Mouse (Mus musculus): ENCODE data around the gene Bcl11b. TPM values are rescaled to one million over a fixed set of nuclear protein-coding genes. Genes with fewer than 3 reads are reported as not detected.

Gene Bcl11b
- polyA plus RNA-seq, 1 experiment = 0.70 TPM

DNA sequence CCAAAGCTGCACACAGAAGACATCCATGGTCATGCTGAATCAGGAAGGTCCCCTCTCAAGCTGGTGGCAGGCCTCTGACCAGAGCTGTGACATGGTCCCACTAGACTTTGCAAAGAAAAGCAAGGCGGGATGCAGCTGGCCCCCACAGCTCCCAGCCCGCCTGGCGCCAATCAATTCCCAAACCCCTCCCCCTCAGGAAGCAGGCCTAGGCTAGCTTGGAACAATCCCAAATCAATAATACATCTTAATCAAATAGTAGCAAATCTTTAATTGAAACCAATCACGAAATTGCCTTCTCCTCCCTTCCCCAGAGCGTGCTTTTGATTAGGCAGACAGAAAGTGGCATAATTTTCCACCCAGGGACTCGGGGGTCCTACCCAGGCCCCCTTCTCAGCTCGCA lies 113.1 kb downstream of the Bcl11b start:
- DNase-seq (ENCODE audit: low read depth) = no peak

DNA sequence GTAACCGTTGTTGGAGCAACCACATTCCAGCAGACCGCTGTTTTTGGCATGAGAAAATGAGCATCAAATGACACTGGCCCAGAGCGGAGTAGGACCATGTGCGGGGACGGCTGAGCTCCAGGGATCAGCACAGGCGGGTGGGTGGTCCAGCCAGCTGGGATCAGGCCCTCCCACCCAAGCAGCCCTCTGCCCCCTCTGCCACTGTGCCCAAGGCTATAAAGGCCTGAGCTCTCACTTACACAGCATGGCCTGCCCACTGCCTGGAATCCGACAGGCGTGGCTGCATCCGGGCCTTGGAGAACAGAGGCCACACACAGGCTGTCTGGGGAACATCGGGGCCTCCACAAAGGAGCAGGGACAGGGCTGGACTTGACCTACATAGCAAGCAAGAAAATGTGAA lies 113.6 kb downstream of the Bcl11b start:
- DNase-seq (ENCODE audit: low read depth) = no peak

DNA sequence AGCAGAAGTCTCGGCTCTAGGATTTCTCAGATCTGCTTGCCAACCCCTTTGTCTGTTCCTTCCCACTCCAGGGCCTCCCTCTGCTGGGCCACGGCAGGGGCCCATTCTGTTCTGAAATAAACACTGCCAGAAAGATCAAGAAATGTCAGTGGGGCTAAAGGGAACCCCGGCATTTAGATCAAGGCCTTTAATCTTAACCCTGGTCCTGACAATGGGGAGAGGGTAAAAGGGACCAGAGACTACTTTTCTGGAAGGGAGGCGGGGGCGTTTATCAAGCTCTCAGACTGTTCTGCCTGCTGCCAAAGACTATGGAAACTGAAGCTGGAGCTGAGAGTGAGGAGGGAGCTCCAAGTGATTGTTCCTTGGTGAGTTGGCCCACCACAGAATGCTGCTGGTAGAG lies 114.8 kb downstream of the Bcl11b start:
- DNase-seq (ENCODE audit: low read depth) = no peak

DNA sequence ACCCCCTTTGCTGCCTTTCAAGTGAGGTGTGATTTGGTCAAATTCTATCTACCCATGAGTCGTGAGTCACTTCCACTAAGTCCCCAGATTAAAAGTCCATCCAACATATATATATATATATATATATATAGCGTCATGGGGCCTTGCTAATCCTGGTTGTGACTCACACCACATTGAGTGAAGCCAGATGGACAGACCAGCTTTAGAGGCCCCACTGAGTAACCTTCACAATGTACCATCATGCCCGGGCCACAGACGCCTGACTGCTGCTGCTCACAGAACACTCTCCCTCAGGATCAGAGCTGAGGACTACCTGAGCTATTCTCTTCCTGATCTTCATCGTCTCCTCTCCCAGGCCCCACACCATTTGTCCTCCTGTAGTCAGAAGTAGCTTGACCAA lies 115.4 kb downstream of the Bcl11b start:
- no peak for DNase-seq (ENCODE audit: low read depth)

DNA sequence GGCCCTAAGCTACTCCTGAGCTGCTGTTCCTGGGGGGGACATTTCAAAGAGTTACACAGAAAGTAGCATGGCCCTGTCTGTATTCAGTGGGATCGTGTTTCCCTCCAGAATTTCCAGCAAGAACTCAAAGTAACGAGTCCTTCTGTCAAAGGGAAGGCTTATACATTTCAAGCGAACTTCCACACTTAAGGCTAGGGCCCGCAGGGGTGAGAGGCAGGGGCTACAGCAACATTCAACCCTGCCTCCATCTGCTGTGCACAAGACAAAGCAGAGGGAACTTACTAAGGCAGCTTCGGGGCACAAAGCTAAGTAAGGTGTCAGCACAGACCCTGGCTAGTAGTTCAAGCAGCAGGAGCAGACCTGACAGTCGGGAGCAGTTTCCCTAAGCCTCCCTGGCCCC lies 115.8 kb downstream of the Bcl11b start:
- no peak for DNase-seq (ENCODE audit: low read depth)

DNA sequence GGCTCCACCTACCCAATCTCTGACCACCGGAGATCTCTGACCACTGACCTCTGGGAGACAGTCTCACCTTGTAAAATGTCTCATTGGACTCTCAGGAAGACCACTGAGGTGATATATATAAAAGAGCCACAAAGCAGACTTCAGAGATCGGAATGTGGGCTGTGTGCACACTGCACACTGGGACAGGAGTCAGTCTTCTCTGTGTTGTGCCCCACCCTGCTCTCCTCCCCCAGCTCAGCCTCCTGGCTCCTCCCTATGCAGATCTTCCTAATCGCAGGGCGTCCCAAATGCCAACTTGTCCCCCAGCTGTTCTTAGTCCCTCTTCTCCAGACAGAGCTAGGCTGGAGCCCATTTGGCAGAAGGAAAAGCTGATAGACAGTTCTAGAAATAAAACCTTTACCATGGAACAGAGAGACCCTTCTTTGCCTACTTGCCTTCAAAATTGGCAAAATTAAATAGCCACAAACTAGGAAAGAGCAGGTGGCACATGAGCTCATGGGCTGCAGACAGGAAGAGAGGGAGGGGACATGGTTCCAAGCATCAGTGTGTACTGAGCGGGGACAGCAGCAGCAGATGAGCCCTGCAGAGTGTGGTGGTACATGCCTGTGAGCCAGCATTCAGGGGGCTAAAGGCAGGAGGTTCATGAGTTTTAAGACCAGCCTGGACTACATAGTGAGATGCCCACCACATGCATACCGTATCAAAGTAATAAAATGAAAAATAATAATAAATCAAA lies 118.9 kb downstream of the Bcl11b start:
- no peak for DNase-seq (ENCODE audit: low read depth)

DNA sequence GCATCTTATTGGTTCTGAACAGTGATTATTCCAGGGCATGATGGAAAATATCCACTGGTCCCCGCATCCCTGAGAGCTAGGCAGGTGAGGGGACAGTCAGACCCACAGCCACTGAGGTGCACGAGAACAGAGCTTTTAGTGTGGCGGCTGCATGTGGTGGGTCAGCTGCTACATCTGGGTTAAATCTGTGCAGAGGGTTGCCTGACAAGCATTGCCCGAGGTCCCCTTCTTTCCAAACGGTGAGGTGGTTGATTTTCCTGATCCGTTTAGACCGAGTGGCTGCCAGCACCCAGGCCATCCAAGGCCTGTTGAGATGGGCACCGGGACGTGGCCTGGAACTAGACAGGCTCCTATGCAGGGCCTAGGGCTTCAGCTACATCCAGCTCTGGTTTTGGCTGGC lies 121.7 kb downstream of the Bcl11b start:
- DNase-seq (ENCODE audit: low read depth) = no peak

DNA sequence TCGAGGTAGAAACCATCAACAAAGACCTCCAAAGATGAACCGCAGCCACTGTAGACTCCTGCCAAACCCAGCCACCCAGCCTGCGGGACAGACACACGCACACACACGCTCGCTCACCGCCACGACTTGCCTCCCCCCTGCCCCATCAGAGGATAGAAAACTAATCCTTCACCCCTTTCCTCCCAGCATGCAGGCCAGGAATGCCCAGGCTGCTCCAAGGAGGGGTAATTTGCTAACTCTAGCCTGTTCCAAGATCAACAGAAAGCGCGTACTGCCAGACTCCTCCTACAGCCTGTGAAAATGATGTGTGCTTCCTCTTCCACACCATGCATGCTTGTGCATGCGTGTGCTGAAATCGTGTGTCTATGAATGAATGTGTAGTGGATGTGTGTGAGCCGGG lies 122.7 kb downstream of the Bcl11b start:
- no peak for DNase-seq (ENCODE audit: low read depth)

DNA sequence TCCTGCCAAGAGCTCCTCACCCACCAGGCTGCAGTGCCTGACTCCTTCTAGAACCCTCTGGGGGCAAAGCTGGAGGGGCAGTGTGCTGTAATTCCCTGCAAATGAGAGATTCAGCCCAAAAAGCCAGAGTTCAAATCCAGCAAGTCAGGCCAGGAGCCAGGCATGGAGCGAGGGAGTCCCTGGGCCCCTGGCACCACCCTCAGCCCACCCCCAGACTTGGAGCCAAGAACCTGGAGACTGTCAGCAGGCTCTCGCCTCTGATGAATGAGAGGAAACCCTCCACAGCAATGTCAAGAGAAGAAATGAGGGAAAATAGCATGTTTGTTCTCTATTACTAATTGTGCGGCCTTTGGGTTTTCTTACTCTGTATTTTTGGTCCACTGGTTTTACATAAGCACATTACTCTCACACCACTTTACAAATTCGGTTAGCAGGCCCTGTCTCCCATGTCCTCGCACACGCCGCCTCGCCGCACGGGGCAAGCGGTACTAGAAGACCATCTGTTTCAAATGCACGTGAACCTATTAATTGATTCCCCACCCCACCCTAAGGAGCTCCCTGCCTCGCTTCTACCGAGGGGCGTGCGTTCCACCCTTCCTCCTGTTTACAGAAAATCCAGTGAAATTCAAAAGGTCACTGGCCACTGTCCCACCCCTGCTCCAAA lies 124.2 kb downstream of the Bcl11b start:
- no peak for DNase-seq (ENCODE audit: low read depth)

DNA sequence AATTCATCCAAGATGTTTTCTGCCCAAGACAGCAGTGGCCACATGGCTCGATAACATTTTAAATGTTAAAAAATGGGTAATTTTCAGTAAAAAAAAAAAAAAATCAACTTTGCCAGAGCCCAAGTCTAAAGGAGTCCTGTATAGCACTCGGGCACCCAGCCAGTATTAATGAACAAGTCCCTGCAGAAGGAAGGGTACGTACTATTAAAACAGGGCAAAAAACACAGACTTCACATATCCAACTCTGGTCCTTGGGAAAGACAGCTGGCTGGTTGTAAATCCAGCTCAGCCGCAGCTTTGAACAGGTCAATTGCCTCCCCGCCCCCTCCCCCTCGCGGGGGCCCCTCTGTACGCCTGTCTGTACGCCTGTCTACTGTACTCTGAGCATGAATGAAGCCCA lies 127.2 kb downstream of the Bcl11b start:
- no peak for DNase-seq (ENCODE audit: low read depth)

DNA sequence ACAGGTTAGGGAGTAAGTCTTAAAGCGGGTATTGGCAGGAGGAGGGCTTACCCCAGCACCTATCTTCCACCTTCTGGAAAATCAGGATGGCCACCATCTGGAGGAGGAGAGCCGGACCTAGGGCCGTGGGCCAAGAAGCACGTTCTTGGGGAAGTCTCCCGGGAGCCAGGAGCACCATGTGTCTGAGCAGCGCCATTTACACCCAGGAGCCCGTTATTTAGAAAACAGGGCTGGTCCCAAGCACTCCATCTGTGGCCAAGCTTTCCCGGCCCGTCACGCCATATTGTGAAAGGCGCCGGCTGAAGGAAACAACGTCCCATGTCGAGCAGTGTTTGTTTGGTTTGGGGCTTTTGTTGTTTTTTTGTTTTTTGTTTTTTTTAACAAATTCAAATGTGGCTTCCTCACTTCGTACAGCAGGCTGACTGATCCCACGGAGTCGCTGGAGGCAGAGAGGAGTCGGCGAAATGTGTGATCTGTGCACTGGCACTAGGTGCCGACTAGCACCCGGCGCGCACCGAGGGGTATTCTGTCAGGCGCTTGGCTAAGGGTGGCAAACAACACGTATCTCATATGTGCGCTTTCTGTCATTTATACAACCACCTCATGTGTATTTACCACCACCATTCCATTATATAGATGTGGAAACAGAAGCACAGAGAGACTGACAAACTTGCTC lies 128.8 kb downstream of the Bcl11b start:
- DNase-seq (ENCODE audit: low read depth) = no peak

DNA sequence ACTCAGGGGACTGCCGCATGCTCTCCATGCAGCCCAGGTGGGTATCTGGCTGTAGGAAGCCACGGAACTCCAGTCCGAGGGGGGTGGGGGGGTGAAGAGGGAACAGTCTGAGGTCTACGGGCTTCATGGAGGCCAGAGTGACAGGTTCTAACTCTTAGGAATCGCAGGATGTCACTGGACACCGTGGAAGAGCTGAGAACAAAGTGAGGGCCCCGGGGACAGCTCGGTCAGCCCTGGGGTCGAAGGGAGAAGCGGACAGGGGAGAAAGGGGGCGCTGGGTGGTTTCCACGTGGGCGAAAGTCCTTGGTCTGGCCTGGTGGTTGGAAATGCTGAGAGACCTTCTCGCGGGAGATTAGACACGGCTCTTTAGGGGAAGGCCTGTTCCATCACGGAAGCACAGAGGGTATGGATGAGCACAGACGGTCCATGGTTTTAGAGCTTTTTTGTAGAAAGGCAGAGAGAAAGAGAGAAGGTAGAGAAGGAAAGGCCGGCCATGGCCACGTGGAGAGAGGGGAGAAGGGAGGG lies 133.8 kb downstream of the Bcl11b start:
- no peak for DNase-seq (ENCODE audit: low read depth)

DNA sequence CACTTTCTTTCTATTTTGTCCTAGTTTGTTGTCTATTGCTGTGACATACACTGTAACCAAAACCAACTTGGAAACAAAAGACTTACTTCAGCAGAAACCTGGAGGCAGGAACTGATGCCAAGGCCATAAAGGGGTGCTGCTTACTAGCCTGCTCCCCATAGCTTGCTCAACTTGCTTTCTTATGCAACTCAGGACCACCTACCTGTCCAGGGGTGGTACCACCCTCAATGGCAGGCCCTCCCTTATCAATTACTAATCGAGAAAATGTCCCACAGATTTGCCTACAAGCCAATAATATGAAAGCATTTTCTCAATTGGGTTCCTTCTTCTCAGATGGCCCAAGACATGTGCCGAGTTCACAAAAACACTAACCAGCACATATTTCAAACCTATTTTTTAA lies 135.1 kb downstream of the Bcl11b start:
- DNase-seq (ENCODE audit: low read depth) = no peak

Other genes starting within 250 kb of the Bcl11b start
- gene Setd3, start 175.7 kb upstream of the Bcl11b start, polyA plus RNA-seq (2012; rRNA removed) = 36.8 and 38.3 TPM in 2 replicates
- 11.0 and 15.5 TPM in 2 replicates for gene Ccnk, start 176.0 kb upstream of the Bcl11b start, polyA plus RNA-seq (2012; rRNA removed)